Mouse (Mus musculus) erythroblast, embryonic 14.5 days (primary cell): Measurements from ENCODE around the gene Chd1. TPM values are rescaled to one million over a fixed set of nuclear protein-coding genes. Genes with fewer than 3 reads are reported as not detected.

ENCODE experiments used
- H3K27me3 ChIP-seq: 2 replicates; pipeline ENCODE4 v1.6.1; 2012; ENCODE audit warnings: inconsistent platforms; ENCODE audit not compliant: control insufficient read depth
- H3K36me3 ChIP-seq: 2 replicates; pipeline ENCODE4 v1.6.1; 2012; ENCODE audit warnings: mild to moderate bottlenecking, inconsistent platforms; ENCODE audit not compliant: control insufficient read depth
- H3K4me1 ChIP-seq: 2 replicates; pipeline ENCODE4 v1.6.1; 2012; ENCODE audit warnings: inconsistent platforms; ENCODE audit not compliant: control insufficient read depth
- H3K4me3 ChIP-seq: replicated peaks from 2 replicates; pipeline ENCODE3; 2012; ENCODE audit warnings: moderate library complexity, mild to moderate bottlenecking, inconsistent platforms
- H3K9me3 ChIP-seq: 2 replicates; pipeline ENCODE4 v1.6.1; 2012; ENCODE audit warnings: low read length, inconsistent platforms, mixed read lengths; ENCODE audit not compliant: control insufficient read depth
- GATA1 ChIP-seq: IDR thresholded peaks from 2 replicates; pipeline ENCODE4 v1.6.1; 2012; ENCODE audit warnings: low read length, inconsistent platforms, mixed read lengths
- TAL1 ChIP-seq: IDR thresholded peaks from 3 replicates; pipeline ENCODE4 v1.6.1; 2012; ENCODE audit warnings: low read length, inconsistent platforms, mixed read lengths
- polyA plus RNA-seq: library from polyadenylated mRNA; stranded (reverse); fragments of >175 nt; gene quantifications from 2 replicates; pipeline ENCODE4 v1.2.3, GENCODE M21; 2012

Chd1 gene
- 1.0 and 1.4 TPM in 2 replicates for polyA plus RNA-seq

DNA sequence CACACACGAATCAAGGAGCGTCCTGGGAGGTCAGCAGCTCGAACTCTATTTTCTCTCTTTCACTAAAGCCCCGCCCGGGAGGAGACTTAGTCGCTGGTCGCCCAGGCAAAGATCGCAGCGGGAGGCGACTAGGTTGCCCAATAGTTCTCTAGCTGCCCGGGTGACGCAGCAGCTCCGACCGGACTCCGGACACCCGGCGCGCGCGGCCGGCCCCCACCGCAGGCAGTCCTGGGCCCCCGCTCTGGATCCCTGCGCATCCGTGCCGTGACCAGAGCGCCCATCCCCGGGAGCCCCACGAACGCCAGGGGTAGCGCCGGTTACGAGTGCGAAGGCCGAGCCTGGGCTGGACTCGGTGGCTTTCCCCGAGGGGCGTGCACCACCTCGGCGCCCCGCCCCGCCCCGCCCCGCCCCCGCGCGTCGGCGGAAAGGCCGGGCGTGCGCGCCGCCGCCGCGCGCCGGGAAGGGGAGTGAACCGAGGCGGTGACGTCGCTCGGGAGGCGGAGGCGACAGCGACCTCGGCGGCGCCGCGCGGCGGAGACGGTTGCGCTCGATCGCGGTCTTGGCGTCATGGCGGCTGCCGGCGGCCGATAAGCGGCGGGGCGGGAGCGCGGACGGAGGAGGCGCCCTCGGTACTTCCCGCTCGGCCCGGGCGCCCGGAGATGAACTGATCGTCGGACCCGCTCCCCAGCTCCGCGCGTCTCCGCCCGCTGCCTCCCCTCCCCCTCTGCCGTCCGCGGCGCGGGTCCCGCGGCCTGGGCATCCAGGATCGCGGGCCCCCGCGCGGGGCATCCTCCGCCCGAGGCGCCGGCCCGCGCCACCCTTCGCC, at the start of gene Chd1:
Chd1 (plus strand) TSS at position 493 of the 826 bp plus-strand sequence.
- peak within 1 kb of the TSS; percentile 96 for H3K4me3 ChIP-seq
- H3K4me1 ChIP-seq = peaks cover 29% of the 10 kb centered on the region
- H3K27me3 ChIP-seq = no peaks in the 10 kb centered on the region
- H3K9me3 ChIP-seq = no peaks in the 10 kb centered on the region
- peaks cover 28% of the 10 kb centered on the region for H3K36me3 ChIP-seq
- no peak for TF ChIP-seq GATA1
- no peak for TF ChIP-seq TAL1

DNA sequence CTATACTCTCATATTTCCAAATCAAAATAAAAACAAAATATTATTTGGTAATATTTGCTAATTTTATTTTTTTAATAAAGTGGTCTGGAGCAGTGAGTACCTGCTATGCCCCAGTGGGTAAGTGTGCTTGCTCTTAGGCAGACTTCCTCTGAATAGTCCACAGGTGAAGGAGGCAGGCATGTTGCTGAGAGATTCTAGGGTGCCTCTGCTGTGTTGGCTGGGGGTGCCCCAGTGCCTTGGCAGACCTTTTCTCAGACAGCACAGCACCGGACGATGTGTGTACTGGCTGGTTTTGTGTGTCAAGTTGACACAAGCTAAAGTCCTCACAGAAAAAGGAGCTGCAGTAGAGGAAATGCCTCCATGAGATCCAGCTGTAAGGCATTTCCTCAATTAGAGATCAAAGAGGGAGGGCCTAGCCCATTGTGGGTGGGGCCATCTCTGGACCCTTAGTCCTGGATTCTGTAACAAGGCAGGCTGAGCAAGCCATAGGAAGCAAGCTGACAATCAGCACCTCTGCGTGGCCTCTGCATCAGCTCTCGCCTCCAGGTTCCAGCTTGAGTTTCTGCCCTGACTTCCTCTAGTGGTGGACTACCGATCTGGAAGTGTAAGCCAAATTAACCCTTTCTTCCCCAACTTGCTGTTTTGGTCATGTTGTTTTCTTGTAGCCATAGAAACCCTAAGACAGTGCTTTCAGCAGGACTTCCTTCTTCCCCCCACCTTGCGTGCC, 47.7 kb upstream of the Chd1 start:
- no peak overlapping the region for H3K4me3 ChIP-seq
- H3K9me3 ChIP-seq = no peaks in the 10 kb centered on the region
- TF ChIP-seq GATA1 (no peak), TAL1 (no peak)
- no peaks in the 10 kb centered on the region for H3K36me3 ChIP-seq
- H3K27me3 ChIP-seq = no peaks in the 10 kb centered on the region
- no peaks in the 10 kb centered on the region for H3K4me1 ChIP-seq

DNA sequence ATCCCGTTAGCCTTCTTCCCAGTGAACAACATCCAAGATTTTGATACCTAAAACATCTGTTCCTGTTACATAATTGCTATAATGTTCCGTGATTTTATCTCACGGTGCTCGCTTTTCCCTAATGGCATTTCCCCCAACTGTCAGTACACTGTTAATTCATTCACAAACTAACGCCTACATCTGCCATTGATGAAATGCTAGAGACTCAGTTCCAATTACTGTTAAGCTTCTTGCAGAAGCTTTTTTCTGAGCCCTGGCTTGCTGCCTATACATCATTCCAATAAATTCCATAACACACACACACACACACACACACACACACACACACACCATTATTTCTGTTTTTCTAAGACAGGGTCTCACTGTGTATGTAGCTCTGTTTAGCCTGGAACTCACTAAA, 31.9 kb upstream of the Chd1 start:
- no peaks in the 10 kb centered on the region for H3K4me1 ChIP-seq
- no peak overlapping the region for H3K4me3 ChIP-seq
- no peaks in the 10 kb centered on the region for H3K9me3 ChIP-seq
- no peaks in the 10 kb centered on the region for H3K27me3 ChIP-seq
- no peaks in the 10 kb centered on the region for H3K36me3 ChIP-seq
- TF ChIP-seq TAL1 (no peak), GATA1 (no peak)

DNA sequence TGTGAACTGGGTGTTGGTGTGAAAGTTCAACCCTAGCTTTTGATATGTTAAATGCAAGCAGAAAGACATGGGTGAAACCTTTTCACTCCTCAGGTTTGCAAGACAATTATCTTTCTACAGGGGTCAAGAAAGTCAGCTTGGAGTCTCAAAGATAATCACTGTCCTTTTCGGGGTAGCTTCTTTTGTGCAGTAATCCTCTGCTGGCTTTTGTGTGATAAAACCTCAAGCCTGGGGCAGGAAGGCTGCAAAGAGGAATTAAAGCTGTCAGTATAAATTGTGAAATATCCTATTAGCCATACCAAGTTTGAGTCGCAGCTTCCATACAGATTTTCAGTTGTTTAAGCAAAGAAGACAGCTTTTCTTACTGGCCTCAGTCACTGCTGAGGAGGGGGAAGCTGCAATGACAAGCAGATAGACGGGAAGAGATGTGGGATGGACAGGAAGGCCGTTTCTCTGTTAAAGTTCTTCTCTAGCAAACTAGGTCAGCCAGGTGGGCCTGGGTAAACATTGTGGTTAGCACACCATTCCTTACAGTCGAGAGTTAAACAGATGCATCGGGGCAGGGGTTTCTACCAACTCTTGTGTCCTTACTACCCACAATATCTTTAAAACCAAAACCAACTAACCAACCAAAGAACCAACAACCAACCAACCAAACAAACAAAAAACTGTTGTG, 26.7 kb upstream of the Chd1 start:
- Histone ChIP-seq H3K4me1 (no peaks in the 10 kb centered on the region), H3K4me3 (no peak overlapping the region)
- no peak for TF ChIP-seq TAL1
- TF ChIP-seq GATA1 = no peak

DNA sequence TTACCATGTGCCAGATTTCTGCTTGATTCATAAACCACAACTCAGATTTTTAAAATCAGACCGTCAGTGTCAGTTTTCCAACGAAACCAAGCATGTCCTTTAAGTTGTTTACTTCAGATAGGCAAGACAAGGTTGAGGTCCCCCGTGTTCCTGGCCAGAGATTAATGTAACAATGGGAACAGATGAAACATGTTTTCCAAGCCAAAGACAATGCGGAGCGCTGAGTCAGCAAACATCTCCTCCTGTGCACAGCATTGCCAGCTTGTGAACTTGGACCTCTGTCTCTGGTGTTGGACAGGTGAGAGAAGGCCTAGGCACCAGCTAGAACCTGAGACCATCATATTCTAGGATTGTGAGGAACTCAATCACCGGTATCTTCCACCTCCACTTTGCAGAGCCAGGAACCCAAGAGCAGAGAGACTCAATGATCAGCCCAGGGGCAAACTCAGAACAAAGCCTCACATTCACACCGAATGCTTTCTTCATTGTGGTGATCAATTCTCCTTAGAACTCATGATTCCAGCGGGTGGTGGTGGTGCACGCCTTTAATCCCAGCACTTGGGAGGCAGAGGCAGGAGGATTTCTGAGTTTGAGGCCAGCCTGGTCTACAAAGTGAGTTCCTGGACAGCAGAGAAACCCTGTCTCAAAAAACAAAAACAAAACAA, 24.7 kb upstream of the Chd1 start:
- Histone ChIP-seq H3K27me3 (no peaks in the 10 kb centered on the region), H3K4me3 (no peak overlapping the region), H3K36me3 (no peaks in the 10 kb centered on the region), H3K4me1 (no peaks in the 10 kb centered on the region), H3K9me3 (no peaks in the 10 kb centered on the region)
- no peak for TF ChIP-seq GATA1
- no peak for TF ChIP-seq TAL1

More for the DNA sequence above, 26.7 kb upstream of the Chd1 start:
- Histone ChIP-seq H3K27me3 (no peaks in the 10 kb centered on the region), H3K36me3 (no peaks in the 10 kb centered on the region), H3K9me3 (no peaks in the 10 kb centered on the region)

DNA sequence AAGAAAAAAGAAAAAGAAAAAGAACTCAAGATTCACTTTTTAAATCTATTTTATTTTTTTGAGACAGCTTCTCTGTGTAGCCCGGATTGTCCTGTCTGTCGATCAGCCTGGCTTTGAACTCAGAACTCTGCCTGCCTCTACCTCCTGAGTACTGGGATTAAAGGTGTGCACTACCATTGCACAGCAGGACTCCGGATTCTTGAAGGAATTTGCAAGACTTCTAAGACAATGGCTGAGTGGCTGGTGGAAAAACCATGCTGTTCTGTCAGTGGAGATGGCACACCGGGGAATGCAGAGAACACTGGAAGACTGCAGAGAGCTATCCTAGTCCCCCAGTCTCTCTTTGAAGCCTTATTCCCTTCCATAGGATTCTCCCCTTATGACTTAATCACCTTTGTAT, 24.1 kb upstream of the Chd1 start:
- TF ChIP-seq TAL1 (no peak), GATA1 (no peak)

DNA sequence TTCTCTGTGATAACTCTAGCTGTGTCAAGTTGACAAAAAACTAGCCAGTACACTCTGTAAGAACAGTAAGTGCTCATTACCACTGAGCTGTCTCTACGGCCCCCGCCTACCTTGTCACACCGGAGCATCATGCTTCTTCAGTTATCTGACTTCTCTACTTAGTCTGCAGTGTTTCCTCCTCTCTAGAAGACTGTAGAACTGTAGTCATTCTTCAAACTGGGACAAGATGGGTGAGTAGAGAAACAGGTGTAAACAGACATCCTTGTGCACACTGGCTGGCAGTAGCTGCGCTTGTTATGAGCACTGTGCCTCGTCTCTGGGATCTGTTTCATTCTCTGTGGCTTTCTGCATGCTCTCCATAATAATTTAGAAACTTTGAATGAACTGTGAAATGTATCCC, 18.4 kb upstream of the Chd1 start:
- TF ChIP-seq TAL1 (no peak), GATA1 (no peak)
- H3K4me1 ChIP-seq = no peaks in the 10 kb centered on the region

More for the DNA sequence above, 24.1 kb upstream of the Chd1 start:
- Histone ChIP-seq H3K36me3 (no peaks in the 10 kb centered on the region), H3K4me3 (no peak overlapping the region), H3K4me1 (no peaks in the 10 kb centered on the region), H3K27me3 (no peaks in the 10 kb centered on the region), H3K9me3 (no peaks in the 10 kb centered on the region)

DNA sequence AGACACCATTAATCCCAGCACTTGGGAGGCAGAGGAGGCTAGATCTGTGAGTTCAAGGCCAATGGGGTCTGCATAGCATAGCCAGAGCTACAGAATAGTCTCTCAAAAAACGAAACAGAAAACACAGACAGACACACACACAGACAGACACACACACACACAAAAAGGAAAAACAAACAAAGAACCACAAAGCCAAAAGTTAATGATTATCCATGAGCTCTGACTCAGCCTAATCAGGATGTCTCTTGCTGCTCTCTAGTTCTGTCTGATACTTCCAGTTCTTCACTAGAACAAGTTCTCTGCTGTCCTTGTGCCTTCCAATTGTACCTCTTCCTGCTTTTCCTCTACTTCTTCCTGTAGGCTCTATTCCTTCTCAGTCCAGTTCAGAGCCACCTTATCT, 14.5 kb upstream of the Chd1 start:
- Histone ChIP-seq H3K27me3 (no peaks in the 10 kb centered on the region), H3K4me3 (no peak overlapping the region), H3K36me3 (no peaks in the 10 kb centered on the region), H3K4me1 (no peaks in the 10 kb centered on the region), H3K9me3 (no peaks in the 10 kb centered on the region)
- TF ChIP-seq TAL1 (no peak), GATA1 (no peak)

More for the DNA sequence above, 18.4 kb upstream of the Chd1 start:
- H3K4me3 ChIP-seq = no peak overlapping the region
- no peaks in the 10 kb centered on the region for H3K9me3 ChIP-seq
- H3K36me3 ChIP-seq = no peaks in the 10 kb centered on the region
- H3K27me3 ChIP-seq = no peaks in the 10 kb centered on the region
